Mouse (Mus musculus): ENCODE data around the gene Sspn.

GRCm38 (mm10) chr6:146005935-146006564 is 74.6 kb downstream of the Sspn start:
- TF ChIP-seq TAL1 (IDR thresholded peaks at IDR 0.05; ENCODE audit: low read length) (no peak), GATA1 (IDR thresholded peaks at IDR 0.05; ENCODE audit: low read length) (no peak)
